Mouse (Mus musculus) ovary, postnatal 14 days (tissue): ENCODE measurements around the gene Zfp239.
A peak's percentile ranks its signal among the peaks of the same experiment; 100 is the strongest.

Source experiments
- DNase-seq: peaks from one replicate; pipeline ENCODE4 v3.0.0; 2022; ENCODE audit warnings: low spot score

Zfp239 gene

DNA sequence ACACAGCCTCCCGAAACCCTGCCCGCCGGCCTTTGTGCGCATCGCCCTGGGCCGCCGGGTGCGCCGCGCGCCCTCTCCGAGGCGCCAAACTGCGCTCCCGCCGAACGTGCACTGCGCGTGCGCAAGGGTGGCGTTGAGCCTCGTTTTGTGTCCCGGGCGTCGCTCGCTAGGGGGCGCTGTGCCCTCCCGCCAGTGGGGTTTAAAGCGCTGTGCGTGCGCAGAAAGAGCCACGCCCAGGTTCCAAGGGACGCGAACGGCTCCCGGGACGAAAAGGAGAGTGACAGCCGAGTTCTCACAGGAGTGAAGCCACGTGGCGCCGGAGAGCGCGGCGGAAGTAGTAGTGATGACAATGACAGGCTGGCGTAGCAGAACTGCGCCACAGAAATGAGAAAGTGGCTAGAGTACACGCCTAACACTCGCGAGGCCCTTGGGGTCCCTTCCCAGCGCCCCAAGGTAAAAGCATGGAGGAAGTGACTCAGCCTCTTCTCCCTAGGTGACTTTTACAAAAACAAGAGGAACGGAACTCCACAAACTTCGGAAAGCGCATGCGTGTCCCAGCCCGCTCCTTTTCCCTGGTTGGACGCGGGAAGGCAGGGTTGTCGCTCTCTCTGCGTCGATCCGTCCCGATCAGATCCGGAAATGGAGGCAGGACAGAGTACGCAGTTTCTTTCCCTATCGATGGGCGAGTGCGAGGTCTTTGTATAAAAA, 17.7 kb downstream of the Zfp239 start:
- DNase-seq, result peak; percentile 100

DNA sequence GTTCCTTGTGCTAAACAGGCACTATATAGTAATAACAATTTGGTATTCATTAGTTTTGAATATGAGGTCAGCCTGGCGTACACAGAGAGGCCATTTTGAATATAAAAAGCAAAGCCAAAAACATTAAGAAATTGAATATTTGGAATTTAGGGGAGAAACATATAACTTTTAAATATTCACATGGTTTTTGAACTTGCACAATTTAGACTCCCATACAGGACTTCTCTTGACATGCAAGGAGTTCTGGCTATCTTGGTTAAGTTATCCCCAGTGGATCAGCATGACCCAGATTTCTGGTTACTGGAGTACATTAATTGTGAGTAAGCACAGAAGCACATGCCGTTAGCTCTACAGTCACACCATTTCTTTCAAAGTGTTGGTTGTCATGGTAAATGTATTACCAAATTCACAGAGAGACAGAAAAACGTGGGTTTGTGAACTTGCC, 18.5 kb downstream of the Zfp239 start:
- no peak for DNase-seq

DNA sequence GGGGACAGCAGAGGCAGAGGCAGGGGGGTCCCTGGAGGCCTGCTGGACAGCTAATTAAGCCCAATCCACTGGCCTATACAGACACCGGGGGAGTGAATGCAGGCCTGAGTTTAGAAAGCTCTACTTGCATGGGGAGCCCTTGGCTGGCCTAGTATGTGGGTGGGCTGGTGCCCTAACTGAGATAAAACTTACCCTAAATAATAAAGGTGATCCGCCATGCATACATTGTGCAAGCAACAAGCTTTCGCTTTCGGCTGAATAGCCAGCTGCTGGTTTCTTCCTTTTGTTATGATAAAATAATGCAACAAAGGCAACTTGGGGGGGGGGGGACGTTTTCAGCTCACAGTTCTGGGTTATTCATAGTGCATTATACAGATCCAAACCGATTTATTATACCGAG, 19.3 kb downstream of the Zfp239 start:
- DNase-seq, result no peak

DNA sequence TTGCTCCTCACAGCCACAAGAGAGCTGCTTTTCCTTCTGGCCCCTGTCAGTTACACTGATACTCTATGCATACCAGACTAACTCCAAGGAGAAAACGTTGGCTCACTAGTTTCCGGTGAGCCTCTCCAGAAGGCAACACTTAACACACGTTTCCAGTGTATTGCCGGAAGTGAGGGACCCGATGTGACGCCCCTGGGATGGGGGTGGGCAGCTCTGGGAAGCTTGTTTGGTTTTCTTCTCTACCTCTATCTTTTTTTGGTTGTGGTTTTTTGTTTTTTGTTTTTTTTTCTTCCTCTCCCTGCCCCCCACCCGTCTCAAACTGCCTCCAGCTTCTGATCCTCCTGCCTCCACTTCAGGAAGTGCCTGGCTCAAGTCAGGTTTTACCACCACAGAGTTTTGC, 20.1 kb downstream of the Zfp239 start:
- no peak for DNase-seq

DNA sequence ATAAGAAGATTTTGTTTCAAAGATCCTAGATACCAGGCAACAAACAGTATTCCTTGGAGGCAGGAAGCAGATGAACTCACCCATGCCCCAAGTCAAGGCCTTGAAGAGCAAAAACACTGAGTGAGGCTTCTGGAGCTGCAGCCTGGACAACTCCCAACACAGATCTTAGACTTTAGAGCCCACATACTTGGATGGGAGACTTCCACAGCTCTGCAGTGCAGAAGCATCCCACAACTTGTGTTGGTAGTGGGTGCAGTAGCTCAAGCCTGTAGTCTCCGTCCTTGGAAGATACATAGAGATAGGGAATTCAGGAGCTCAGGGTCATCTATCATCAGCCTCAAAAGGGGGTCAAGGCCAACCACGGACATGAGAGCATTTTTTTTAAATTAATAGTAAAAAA, 24.0 kb downstream of the Zfp239 start:
- no peak for DNase-seq

DNA sequence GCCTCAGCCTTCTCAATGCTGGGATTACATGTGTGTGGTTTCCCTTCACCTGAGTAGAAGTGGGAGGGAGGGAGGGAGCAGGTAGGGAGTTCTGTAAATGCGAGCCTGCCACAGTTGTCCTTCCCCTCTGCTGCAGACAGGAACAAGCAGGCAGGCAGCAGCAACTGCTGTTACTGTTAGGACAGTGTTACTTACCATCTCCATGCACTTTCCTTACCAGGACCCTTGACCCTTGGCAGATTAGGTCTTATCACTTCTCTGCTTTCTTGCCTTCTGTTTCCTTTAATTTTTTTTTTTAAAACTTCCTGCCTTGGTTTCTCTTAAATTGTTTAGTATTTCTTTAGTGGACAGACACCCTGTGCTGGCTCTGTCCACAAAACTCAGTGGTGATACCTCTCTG, 26.1 kb downstream of the Zfp239 start:
- no peak for DNase-seq

DNA sequence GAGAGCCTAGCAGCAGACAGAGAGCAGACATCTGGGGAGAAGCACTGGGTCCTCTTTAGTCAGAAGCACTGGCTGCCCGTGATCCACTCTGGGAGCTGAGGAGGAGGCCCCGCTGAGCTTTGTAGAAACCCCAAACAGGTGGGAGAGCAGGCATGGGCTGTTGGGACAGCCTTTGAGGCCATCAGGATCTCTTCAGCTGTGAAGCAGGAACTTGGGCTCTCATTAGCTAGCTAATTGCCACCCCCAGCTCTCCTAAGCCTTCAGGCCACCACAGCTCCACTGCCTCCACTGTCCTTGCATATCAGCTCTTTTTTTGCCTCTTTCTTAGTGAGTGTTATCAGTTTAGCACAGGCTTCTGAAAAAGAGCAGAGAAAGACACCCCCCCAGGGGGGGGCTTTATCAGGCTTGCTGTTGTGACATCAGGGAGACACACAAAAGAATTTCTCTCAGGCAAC, 26.8 kb downstream of the Zfp239 start:
- no peak for DNase-seq

DNA sequence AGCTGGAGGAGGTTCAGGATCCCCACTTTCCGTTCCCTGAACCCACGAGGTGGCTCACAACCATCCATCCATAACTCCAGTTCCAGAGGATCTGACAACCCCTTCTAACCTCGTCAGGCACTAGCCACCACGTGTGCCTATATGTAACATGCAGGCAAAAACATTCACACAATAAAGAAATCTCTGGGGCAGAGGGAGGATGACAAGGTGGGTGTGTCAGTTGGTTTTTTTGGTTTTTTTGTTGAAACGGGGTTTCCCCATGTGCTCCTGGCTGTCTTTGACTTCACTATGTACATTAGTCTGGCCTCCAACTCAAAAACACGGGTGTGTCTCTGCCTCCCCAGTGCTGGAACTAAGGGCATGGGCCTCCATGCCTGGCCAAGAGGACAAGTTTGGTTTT, 28.4 kb downstream of the Zfp239 start:
- DNase-seq, result no peak

DNA sequence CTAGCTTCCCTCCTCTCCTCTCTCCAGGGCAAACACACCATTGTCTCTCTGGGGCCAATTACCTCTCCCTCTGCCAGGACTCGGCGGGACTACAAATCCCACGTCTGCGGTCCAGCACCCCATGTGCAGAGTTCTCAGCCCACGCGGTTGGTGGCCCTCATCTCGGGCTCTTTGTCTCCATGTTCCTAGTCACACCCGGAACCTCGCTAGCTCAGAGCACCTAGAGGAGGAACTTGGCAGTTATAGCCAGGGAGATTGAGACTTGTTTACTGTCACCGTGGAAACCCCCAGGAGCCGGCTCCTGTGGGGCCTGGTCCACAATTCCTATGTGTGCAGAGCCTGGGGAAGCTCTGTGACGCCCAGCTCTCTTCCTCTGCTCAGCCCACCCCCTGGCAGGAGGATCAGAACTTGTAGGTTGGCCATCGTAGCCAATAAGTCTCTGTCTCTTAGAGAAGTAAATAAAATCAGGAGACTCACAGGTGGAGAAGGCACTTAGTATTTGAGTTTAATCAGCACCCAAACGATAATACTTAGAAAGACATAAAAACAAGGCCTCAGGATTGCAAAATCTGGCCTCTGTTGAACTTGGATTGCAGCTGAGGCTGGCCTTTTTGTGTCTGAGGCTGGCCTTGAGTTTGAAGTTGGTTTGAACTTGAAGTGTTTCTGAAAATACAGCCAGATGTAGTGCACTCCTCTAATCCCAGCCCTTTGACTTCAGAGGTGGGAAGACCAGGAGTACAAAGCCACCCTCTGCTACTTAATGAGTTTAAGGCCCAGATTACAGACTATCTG, 29.7 kb downstream of the Zfp239 start:
- DNase-seq, result no peak

DNA sequence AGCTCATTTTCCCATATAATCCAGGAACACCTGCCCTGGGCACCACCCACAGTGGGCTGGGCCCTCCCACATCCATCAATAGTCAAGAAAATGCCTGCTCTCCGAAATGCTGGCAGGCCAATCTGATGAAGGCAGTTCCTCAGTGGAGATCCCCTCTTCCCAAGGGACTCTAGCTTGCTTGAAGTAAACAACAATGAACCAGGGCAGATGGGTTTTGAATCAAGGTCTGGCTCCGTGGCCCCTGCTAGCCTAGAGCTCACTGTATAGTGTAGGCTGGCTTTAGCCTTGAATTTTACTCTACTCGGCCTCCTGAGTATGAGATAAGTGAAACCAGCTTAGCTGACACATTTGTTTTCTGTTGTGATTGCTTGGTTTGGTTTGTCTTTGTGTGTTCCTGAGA, 30.5 kb downstream of the Zfp239 start:
- DNase-seq, result no peak

DNA sequence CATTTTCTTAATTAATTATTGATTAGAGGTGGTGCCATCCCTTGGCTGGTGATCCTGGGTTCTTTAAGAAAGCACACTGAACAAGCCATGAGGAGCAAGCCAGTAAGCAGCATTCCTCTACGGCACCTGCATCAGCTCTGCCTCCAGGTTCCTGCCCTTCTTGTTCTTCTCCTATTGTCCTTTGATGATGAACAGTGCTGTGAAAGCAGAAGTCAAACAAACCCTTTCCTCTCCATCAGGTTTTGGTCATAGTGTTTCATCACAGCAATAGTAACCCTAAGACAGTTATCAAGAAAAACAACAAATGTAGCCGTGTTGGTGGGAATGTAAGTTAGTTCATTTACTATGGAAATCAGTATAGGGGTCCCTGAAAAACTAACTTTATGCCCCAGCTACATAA, 31.5 kb downstream of the Zfp239 start:
- no peak for DNase-seq

DNA sequence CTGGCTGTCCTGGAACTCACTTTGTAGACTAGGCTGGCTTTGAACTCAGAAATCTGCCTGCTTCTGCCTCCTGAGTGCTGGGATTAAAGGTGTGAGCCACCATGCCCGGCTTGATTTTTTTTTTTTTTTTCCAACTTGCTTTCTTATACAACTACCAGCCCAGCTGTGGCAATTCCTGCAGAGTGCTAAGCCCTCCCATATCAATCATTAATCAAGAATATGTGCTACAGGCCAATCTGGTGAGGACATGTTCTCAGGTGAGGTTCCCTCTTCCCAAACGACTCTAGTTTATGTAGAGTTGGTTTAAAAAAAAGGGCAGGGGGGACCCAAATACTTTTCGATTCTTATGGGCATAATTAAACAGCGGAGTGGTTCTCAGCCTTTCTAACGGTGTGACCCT, 35.9 kb downstream of the Zfp239 start:
- DNase-seq, result no peak

DNA sequence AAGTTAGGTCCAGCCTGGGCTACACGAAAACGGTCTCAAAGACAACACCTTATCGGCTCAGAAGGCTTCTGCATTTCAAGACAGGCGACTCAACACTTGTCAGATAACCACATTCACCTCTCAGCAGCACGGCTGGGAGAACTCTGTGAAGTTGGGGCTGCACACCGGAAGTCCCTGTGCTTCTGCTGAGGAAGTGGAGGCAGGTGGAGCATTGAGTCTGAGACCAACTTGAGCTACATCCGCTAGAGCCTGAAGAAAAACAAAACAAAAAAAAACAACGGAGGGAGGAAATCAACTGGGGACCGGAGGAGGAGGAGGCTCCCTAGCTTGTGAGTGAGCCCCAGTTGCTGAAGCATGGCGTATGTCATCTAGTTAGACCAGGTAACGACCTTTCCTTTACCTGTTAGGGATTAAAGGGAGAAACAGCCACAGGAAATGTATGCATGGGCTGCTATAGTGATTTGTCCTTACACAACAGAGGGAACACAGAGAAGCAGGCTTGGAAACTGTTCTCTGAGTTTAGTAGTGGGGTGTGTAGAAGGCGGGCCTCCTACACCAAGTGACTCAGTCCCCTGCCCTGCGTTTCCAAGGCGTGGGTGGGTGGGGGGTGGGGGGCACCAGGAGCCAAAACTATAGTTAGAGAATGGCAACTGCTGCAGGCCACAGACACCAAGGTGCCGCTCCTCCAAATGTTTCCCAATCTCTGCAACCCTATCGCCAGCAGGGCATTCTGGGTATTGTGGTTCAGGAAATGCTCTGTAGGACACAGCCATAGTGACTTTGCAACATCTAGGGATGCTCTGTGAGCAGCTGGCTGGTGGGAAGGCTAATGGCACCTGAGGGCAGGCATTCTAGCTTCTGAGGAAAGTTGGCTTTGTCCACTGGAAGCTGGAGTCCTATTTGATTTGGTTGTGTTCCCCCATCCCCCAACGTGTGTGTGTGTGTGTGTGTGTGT, 38.5 kb downstream of the Zfp239 start, which contains the start of gene Hnrnpf:
Hnrnpf (plus strand) TSS at position 199 of the 955 bp plus-strand sequence.
- DNase-seq, result no peak

DNA sequence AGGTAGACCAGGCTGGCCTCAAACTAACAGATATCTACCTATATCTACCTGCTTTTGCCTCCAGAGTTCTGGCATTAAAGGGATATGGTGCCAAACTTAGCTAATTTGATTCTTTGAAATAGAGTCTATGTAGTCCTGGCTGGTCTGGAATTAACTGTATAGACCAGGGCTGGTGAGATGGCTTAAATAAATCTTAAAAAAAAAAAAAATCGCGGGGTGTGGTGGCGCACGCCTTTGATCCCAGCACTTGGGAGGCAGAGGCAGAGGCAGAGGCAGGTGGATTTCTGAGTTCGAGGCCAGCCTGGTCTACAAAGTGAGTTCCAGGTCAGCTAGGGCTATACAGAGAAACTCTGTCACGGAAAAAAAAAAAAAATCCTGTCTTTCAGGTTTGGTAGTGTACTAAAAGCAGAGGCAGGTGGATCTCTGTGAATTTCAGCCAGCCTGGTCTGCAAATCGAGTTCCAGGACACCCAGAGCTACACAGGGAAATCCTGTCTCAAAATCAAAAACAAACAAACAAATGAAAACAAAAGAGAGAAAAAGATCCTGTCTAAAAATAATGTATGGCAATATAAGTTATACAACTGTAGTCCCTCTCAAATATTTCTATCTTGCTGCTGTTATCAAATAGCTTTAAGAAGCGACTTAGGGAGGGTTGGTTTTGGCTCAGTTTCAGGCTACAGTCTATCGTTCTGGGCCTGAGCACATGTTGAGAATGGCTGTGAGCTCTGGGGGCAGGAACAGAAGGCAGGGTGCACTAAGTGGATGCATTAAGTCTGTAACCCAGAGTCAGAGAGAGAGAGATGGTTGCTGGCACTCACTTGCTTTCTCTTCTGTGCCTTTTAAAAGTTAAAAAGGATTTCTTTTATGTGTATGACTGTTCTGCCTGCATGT, 39.9 kb downstream of the Zfp239 start:
- no peak for DNase-seq

DNA sequence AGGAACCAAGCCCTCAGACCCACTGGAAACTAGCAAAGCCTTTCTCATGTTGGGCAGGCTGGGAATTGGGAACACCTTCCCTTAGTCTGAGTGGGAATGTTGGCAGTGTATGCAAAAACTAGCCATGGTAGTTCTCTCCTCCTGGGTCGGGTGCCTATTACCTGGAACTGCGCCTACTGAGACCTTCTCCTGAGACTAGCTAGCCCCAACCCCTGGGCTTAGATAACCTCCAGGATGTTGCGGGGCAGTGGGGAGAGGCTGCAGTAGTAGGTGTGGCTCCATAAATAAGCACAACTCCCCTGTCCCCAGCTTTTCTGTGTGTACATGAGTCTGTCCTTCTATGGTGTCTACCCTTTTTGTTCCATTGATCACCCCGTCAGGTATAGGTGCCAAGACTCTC, 40.7 kb downstream of the Zfp239 start:
- DNase-seq, result no peak

DNA sequence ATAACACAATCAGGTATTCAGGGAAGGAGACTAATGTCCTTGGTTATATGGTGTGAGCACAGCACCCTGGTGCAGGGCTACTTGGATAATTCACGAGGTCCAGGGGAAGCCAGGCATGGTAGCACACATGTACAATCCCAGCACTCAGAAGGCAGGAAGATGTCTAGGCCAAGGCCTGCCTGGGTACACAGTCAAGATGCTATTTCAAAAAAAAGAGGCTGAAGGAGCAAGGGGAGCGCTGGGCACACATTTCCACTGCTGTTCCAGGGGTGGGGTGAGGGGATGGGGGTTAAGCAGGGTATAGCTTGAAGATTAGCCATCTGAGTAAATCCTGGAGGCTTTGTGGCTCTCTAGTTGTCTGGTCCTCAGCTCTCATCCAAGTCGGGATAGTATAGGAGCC, 41.9 kb downstream of the Zfp239 start:
- DNase-seq, result no peak

DNA sequence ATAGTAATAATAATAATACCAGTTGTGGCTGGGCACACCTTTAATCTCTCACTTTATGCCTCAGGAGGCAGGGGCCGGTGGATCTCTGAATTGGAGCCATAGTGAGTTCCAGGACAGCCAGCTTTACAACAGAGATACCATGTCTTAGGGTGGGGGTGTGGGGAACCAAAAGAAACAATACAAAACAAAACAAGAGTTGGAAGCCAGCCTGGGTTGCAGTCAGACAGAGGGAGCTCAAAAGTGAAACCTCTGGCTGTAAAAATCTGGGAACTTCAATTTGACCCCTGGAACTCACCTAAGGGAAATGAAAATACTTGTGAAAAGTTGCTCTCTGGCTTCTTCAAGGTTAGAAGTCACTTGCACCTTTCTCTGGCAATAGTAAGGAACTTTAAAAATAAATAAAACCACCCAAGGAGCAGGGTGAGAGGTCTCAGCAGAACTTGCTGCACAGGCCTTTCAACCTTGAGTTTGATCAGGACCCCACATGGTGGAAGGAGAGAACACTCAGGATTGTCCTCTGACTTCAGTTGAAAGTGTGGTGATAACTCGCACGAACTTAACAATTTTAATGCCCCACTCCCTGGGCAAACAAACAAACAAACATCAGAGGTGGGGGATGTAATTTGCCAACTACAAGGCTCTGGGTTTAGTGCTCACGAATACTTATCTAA, 43.5 kb downstream of the Zfp239 start:
- no peak for DNase-seq

DNA sequence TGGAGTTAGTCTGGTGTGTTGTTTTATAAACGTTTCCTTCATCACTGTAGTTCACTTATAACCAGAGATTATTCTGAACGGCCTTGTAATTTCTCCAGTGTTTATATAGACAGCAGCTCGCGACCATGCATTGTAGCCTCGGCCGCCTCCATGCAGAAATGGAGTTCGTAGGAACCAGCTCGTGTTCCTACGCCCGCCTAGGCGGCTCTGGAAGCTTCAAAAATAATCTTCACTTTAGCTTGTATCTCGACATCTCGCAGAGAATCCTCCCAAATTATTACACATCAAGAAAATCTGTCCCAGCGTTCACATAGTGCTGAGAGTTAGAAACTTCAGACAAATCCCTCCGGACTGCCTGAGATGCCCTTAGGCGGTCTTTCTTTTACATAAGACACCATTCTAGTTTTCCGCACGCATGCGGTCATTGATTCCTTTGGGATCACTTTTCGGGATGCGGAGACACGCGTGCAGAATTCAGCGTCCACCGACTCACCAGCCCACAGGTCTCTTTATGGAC, 44.2 kb downstream of the Zfp239 start:
- DNase-seq, result no peak

DNA sequence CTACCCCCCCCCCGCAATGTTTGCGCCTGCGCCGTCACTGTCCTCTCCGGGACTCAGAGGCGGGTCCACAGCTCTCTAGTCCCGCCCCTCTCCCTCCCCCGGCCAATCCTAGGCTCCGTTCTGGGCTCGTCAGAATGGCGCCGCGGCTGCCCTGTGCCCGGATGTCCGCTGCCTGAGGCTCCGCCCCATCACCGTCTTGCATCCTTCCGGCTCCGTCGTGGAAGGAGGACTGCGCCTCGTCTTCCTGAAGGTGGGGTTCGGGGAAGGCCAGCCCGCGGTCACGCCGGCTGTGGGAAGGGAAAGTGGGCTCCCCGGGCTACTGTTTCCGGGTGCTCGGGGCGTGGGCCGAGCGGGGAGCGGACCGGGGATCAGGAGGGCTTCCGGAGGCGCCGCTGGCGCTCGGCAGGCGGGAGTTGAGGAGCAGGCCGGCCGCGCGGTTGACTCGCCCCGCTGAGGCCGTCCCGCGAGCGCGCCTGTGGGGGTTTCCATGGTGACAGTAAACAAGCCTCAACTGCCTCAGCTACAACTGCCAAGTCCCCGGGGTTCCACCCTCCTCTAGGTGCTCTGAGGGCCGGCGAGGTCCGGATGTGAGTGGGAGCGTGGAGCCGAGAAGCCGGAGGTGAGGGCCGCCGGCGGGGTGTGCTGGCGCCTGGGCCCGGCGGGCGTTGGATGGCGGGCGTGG, 44.8 kb downstream of the Zfp239 start:
- peak; percentile 90 for DNase-seq
